Mouse (Mus musculus) ES-E14 (cell line): ENCODE measurements around the gene 5730596B20Rik.

Experiments used
- CHD2 ChIP-seq: IDR thresholded peaks from 2 replicates; pipeline ENCODE4 v1.6.1; 2014; ENCODE audit warnings: mild to moderate bottlenecking, low read depth, low read length, inconsistent platforms
- HCFC1 ChIP-seq: IDR thresholded peaks from 2 replicates; pipeline ENCODE4 v1.6.1; 2012; ENCODE audit warnings: low read length, inconsistent platforms, borderline replicate concordance; ENCODE audit not compliant: insufficient read depth
- ZC3H11A ChIP-seq: IDR thresholded peaks from 2 replicates; pipeline ENCODE4 v1.6.1; 2012; ENCODE audit warnings: low read depth, mild to moderate bottlenecking, inconsistent platforms, low read length, borderline replicate concordance

DNA sequence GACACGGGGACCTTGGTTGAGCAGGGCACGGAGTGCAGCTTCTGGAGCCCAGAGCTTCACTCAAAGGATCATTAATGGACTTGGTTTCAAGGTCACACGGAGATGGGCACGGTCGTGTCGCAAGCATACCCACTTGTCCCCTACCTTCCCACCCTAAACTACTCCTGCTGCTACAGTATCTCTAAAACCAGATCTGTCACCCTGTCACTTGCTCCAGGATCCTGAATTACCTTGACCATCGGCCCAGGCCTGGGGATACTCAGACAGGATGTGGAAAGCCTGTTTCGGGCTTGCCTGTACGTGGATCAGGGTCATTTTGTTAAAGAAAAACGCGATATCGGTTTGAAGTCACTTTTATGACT lies 32.4 kb downstream of the 5730596B20Rik start:
- TF ChIP-seq ZC3H11A (no peak), HCFC1 (no peak), CHD2 (no peak)
